Mouse (Mus musculus) brain, embryonic 14.5 days (tissue): ENCODE data around the gene Tor1a. TPM values are rescaled to one million over a fixed set of nuclear protein-coding genes. Genes with fewer than 3 reads are reported as not detected.

Source experiments
- DNase-seq: peaks from one replicate; pipeline ENCODE4 v3.0.0-alpha.2; 2011; ENCODE audit warnings: low read depth
- CTCF ChIP-seq: fragments of 200-500 bp; IDR thresholded peaks from 2 replicates; pipeline ENCODE4 v1.5.1; 2012; ENCODE audit warnings: inconsistent platforms, mild to moderate bottlenecking, moderate library complexity, borderline replicate concordance; ENCODE audit not compliant: insufficient read depth, insufficient read length; ENCODE audit errors: extremely low read depth
- POLR2A ChIP-seq: fragments of 200-500 bp; IDR thresholded peaks from 2 replicates; pipeline ENCODE4 v1.6.1; 2012; ENCODE audit warnings: mild to moderate bottlenecking, inconsistent platforms, borderline replicate concordance; ENCODE audit not compliant: poor library complexity, insufficient read depth, insufficient read length, severe bottlenecking; ENCODE audit errors: extremely low read depth
- polyA plus RNA-seq: library from polyadenylated mRNA; depleted of rRNA; stranded (reverse); fragments of >200 nt; gene quantifications from 2 replicates; pipeline ENCODE4 v1.2.3, GENCODE M21; 2012; rRNA removed

Gene Tor1a
- polyA plus RNA-seq, 1 experiment, result 66.9 TPM

- TF ChIP-seq CTCF (no peak), POLR2A (no peak)
- DNase-seq, result peak; percentile 12
Measured at GRCm38 (mm10) chr2:30912291-30912773, 55.4 kb downstream of the Tor1a start.

Other genes with a start within 250 kb of the Tor1a start
- 1.9 and 3.2 TPM in 2 replicates for gene 1700001O22Rik, start 164.3 kb downstream of the Tor1a start, polyA plus RNA-seq
- gene Ntmt1, start 160.1 kb downstream of the Tor1a start, polyA plus RNA-seq, result 72.3 and 98.7 TPM in 2 replicates
- 51.0 and 51.5 TPM in 2 replicates for gene Asb6, start 137.6 kb downstream of the Tor1a start, polyA plus RNA-seq
- 10.8 and 13.6 TPM in 2 replicates for gene Prrx2, start 133.0 kb downstream of the Tor1a start, polyA plus RNA-seq
- 3.8 and 4.7 TPM in 2 replicates for gene Ptges, start 38.1 kb downstream of the Tor1a start, polyA plus RNA-seq
- gene Tor1b, start 15.0 kb downstream of the Tor1a start, polyA plus RNA-seq, result 32.0 and 37.6 TPM in 2 replicates
- gene BC005624, start 14.3 kb upstream of the Tor1a start, polyA plus RNA-seq, result 69.0 and 72.0 TPM in 2 replicates
- 41.8 and 42.5 TPM in 2 replicates for gene Usp20, start 14.3 kb upstream of the Tor1a start, polyA plus RNA-seq
- 34.1 and 46.3 TPM in 2 replicates for gene Fnbp1, start 174.1 kb upstream of the Tor1a start, polyA plus RNA-seq
- 34.1 and 35.3 TPM in 2 replicates for gene Gpr107, start 184.4 kb upstream of the Tor1a start, polyA plus RNA-seq